ENCODE assay signal across 22 mouse cellular contexts in genomic region chr19:38507966-38508625, GRCm38 (mm10). TPM values are rescaled to one million over a fixed set of nuclear protein-coding genes. Genes with fewer than 3 reads are reported as not detected.
DNase-seq lines count a peak whose midpoint lies in the region; ATAC-seq and TF ChIP-seq lines count a peak whose summit lies in the region.
"Had no signal": no experiment of that assay in that cellular context is flagged by ENCODE, and none has a peak within 500 bp of the region (broad histone marks: within the 10 kb centered on the region; RNA-seq: fewer than 3 reads in every experiment).

No protein-coding gene starts in this region.

- peak overlapping the region; percentile 53; the same call in 1 of the 2 replicates for H3K27ac ChIP-seq in heart, embryonic 13.5 days (replicated peaks)
- peak overlapping the region; percentile 44; the same call in 1 of the 2 replicates for H3K27ac ChIP-seq in embryonic facial prominence, embryonic 13.5 days
- H3K27ac ChIP-seq in neural tube, embryonic 15.5 days (replicated peaks): peak overlapping the region; percentile 48; the same call in 1 of the 2 replicates
- H3K27ac ChIP-seq in liver, postnatal 0 days (ENCODE audit: low read depth): no peak overlapping the region
- H3K27ac ChIP-seq: heart, embryonic 15.5 days; kidney, postnatal 0 days; midbrain, embryonic 12.5 days had no signal

- H3K27me3 ChIP-seq in heart, embryonic 13.5 days (replicated peaks): no peaks in the 10 kb centered on the region
- H3K27me3 ChIP-seq in embryonic facial prominence, embryonic 13.5 days: no peaks in the 10 kb centered on the region
- no peaks in the 10 kb centered on the region for H3K27me3 ChIP-seq in neural tube, embryonic 15.5 days (replicated peaks)
- no peaks in the 10 kb centered on the region for H3K27me3 ChIP-seq in liver, postnatal 0 days (ENCODE audit: insufficient read depth, low read length)
- H3K27me3 ChIP-seq: heart, embryonic 15.5 days; midbrain, embryonic 12.5 days had no signal

- no peaks in the 10 kb centered on the region for H3K36me3 ChIP-seq in heart, embryonic 13.5 days
- H3K36me3 ChIP-seq in embryonic facial prominence, embryonic 13.5 days: no peaks in the 10 kb centered on the region
- H3K36me3 ChIP-seq in neural tube, embryonic 15.5 days: no peaks in the 10 kb centered on the region
- no peaks in the 10 kb centered on the region for H3K36me3 ChIP-seq in liver, postnatal 0 days (replicated peaks; ENCODE audit: insufficient read depth, low read length)
- H3K36me3 ChIP-seq: heart, embryonic 15.5 days; midbrain, embryonic 12.5 days had no signal

- H3K4me2 ChIP-seq in heart, embryonic 13.5 days: no peak overlapping the region
- H3K4me2 ChIP-seq in embryonic facial prominence, embryonic 13.5 days: no peak overlapping the region
- H3K4me2 ChIP-seq in neural tube, embryonic 15.5 days: no peak overlapping the region
- H3K4me2 ChIP-seq in liver, postnatal 0 days (ENCODE audit: low read depth, low read length): no peak overlapping the region
- H3K4me2 ChIP-seq: heart, embryonic 15.5 days; midbrain, embryonic 12.5 days had no signal

- TF ChIP-seq CTCF in liver, postnatal 0 days (IDR thresholded peaks at IDR 0.05; ENCODE audit: low read depth): no peak

- H3K4me3 ChIP-seq in heart, embryonic 13.5 days: no peak overlapping the region
- no peak overlapping the region for H3K4me3 ChIP-seq in embryonic facial prominence, embryonic 13.5 days
- no peak overlapping the region for H3K4me3 ChIP-seq in neural tube, embryonic 15.5 days (replicated peaks)
- H3K4me3 ChIP-seq in liver, postnatal 0 days (ENCODE audit: low read depth, low read length): no peak overlapping the region
- H3K4me3 ChIP-seq: heart, embryonic 15.5 days; midbrain, embryonic 12.5 days had no signal

- H3K9me3 ChIP-seq in heart, embryonic 13.5 days: no peaks in the 10 kb centered on the region
- H3K9me3 ChIP-seq in embryonic facial prominence, embryonic 13.5 days: no peaks in the 10 kb centered on the region
- no peaks in the 10 kb centered on the region for H3K9me3 ChIP-seq in neural tube, embryonic 15.5 days (replicated peaks)
- H3K9me3 ChIP-seq in liver, postnatal 0 days (ENCODE audit: low read length): no peaks in the 10 kb centered on the region
- H3K9me3 ChIP-seq: heart, embryonic 15.5 days; midbrain, embryonic 12.5 days had no signal

- H3K4me1 ChIP-seq in heart, embryonic 13.5 days: peaks cover 37% of the 10 kb centered on the region
- H3K4me1 ChIP-seq in embryonic facial prominence, embryonic 13.5 days: no peaks in the 10 kb centered on the region; the same call in 1 of the 2 replicates
- peaks cover 6% of the 10 kb centered on the region; the same call in 1 of the 2 replicates for H3K4me1 ChIP-seq in neural tube, embryonic 15.5 days
- H3K4me1 ChIP-seq in liver, postnatal 0 days (ENCODE audit: insufficient read depth): no peaks in the 10 kb centered on the region

- no peak for ATAC-seq in heart, embryonic 13.5 days (ENCODE audit: extremely low read depth, insufficient number of reproducible peaks, low FRiP score, low TSS enrichment)
- ATAC-seq in embryonic facial prominence, embryonic 13.5 days (ENCODE audit: insufficient number of reproducible peaks, insufficient read depth, low FRiP score, low TSS enrichment, low read depth): no peak
- no peak for ATAC-seq in neural tube, embryonic 15.5 days (ENCODE audit: low FRiP score)
- no peak for ATAC-seq in liver, postnatal 0 days

- no peak for DNase-seq in heart, postnatal 4 days
- DNase-seq in retina, postnatal 1 day: peak; percentile 11
- no peak for DNase-seq in retina, embryonic 14.5 days (ENCODE audit: low spot score)
- no peak for DNase-seq in B cell, adult 2 months
- no peak for DNase-seq in liver, postnatal 0 days
- DNase-seq: adrenal gland, adult 2 months; cerebellum, adult 11 months; cerebellum, adult 9-11 months; gastrocnemius, postnatal 36 days; kidney, adult 2 months; lung, adult 18-20 months; lung, postnatal 14 days; right cerebral cortex, postnatal 4 days; thymus, postnatal 25 days had no signal

- H3K9ac ChIP-seq in heart, embryonic 13.5 days: no peak overlapping the region
- no peak overlapping the region for H3K9ac ChIP-seq in embryonic facial prominence, embryonic 13.5 days
- H3K9ac ChIP-seq in neural tube, embryonic 15.5 days (replicated peaks): no peak overlapping the region
- H3K9ac ChIP-seq in liver, postnatal 0 days (replicated peaks): no peak overlapping the region
- H3K9ac ChIP-seq: heart, embryonic 15.5 days; midbrain, embryonic 12.5 days had no signal

- 73% methylated on average over 9 of the region's 9 CpGs for WGBS in heart, embryonic 13.5 days
- 72% methylated on average over 9 of the region's 9 CpGs for WGBS in embryonic facial prominence, embryonic 13.5 days
- WGBS in neural tube, embryonic 15.5 days: 58% methylated on average over 9 of the region's 9 CpGs
- 71% methylated on average over 9 of the region's 9 CpGs for WGBS in liver, postnatal 0 days (ENCODE audit: insufficient replicate concordance)

- TF ChIP-seq EP300 in liver, postnatal 0 days (IDR thresholded peaks at IDR 0.05; ENCODE audit: low read depth): no peak

RNA-seq across cellular contexts. Expression of gene Plce1, which starts 27.2 kb away (rescaled TPM):
- 4.5 and 4.8 TPM in 2 replicates for polyA plus RNA-seq in heart, embryonic 13.5 days (2015; fragmentation: Nextera tagmentation; extraction: Ambion mirVana)
- total RNA-seq in heart, postnatal 4 days (2021): 10 to 100 TPM; 44.9 to 45.1 TPM
- 3.1 and 3.9 TPM in 2 replicates for polyA plus RNA-seq in embryonic facial prominence, embryonic 13.5 days (2015; fragmentation: Nextera tagmentation; extraction: Ambion mirVana)
- polyA plus RNA-seq in neural tube, embryonic 15.5 days (2015; fragmentation: Nextera tagmentation; extraction: Ambion mirVana): 4.1 TPM in 2 replicates
- polyA plus RNA-seq in liver, postnatal 0 days (2015; fragmentation: Nextera tagmentation; extraction: Ambion mirVana): 0.60 and 0.77 TPM in 2 replicates
- total RNA-seq: common myeloid progenitor, adult 5-6 weeks; hematopoietic stem cell, adult 5-6 weeks had no signal
